9 mouse cellular contexts compared by ENCODE assay signal in genomic region chr4:137469081-137469844, GRCm38 (mm10). TPM values are rescaled to one million over a fixed set of nuclear protein-coding genes. Genes with fewer than 3 reads are reported as not detected.
DNase-seq lines count a peak whose midpoint lies in the region; ATAC-seq lines count a peak whose summit lies in the region.
"Had no signal": no experiment of that assay in that cellular context is flagged by ENCODE, and none has a peak within 500 bp of the region (broad histone marks: within the 10 kb centered on the region; RNA-seq: fewer than 3 reads in every experiment).

No protein-coding gene starts in this region.

- H3K4me3 ChIP-seq in heart, embryonic 15.5 days: peak overlapping the region; percentile 79
- H3K4me3 ChIP-seq in limb, embryonic 13.5 days: peak overlapping the region; percentile 80
- H3K4me3 ChIP-seq in neural tube, embryonic 14.5 days (ENCODE audit: low read depth, low read length): peak overlapping the region; percentile 50

- H3K27ac ChIP-seq in heart, embryonic 15.5 days: peak overlapping the region; percentile 91
- peak overlapping the region; percentile 85 for H3K27ac ChIP-seq in limb, embryonic 13.5 days
- H3K27ac ChIP-seq in neural tube, embryonic 14.5 days (ENCODE audit: low read depth, low read length): no peak overlapping the region

- peak overlapping the region; percentile 90 for H3K9ac ChIP-seq in heart, embryonic 15.5 days
- peak overlapping the region; percentile 89 for H3K9ac ChIP-seq in limb, embryonic 13.5 days
- H3K9ac ChIP-seq in neural tube, embryonic 14.5 days (replicated peaks; ENCODE audit: low read depth, low read length): peak overlapping the region; percentile 53

- 3% methylated on average over 20 of the region's 20 CpGs for WGBS in heart, embryonic 15.5 days
- 2% methylated on average over 20 of the region's 20 CpGs for WGBS in limb, embryonic 13.5 days
- WGBS in neural tube, embryonic 14.5 days: 5% methylated on average over 20 of the region's 20 CpGs

- H3K36me3 ChIP-seq in heart, embryonic 15.5 days: no peaks in the 10 kb centered on the region
- no peaks in the 10 kb centered on the region for H3K36me3 ChIP-seq in limb, embryonic 13.5 days
- no peaks in the 10 kb centered on the region for H3K36me3 ChIP-seq in neural tube, embryonic 14.5 days (ENCODE audit: control insufficient read depth, insufficient read depth, low read length)

- H3K27me3 ChIP-seq in heart, embryonic 15.5 days: no peaks in the 10 kb centered on the region
- H3K27me3 ChIP-seq in limb, embryonic 13.5 days: no peaks in the 10 kb centered on the region
- H3K27me3 ChIP-seq in neural tube, embryonic 14.5 days (ENCODE audit: control insufficient read depth, insufficient read depth, low read length): no peaks in the 10 kb centered on the region

- peak overlapping the region; percentile 89 for H3K4me2 ChIP-seq in heart, embryonic 15.5 days
- H3K4me2 ChIP-seq in limb, embryonic 13.5 days (replicated peaks): peak overlapping the region; percentile 85
- peak overlapping the region; percentile 89 for H3K4me2 ChIP-seq in neural tube, embryonic 14.5 days (ENCODE audit: low read depth, low read length)

- peaks cover 81% of the 10 kb centered on the region for H3K4me1 ChIP-seq in heart, embryonic 15.5 days (replicated peaks)
- peaks cover 68% of the 10 kb centered on the region for H3K4me1 ChIP-seq in limb, embryonic 13.5 days
- H3K4me1 ChIP-seq in neural tube, embryonic 14.5 days (ENCODE audit: control insufficient read depth, insufficient read depth, low read length): peaks cover 7% of the 10 kb centered on the region; the same call in 1 of the 2 replicates

- H3K9me3 ChIP-seq in heart, embryonic 15.5 days (replicated peaks): no peaks in the 10 kb centered on the region
- H3K9me3 ChIP-seq in limb, embryonic 13.5 days: no peaks in the 10 kb centered on the region
- no peaks in the 10 kb centered on the region for H3K9me3 ChIP-seq in neural tube, embryonic 14.5 days (ENCODE audit: control insufficient read depth, low read length)

- intact Hi-C loops in gastrocnemius, postnatal 14 days (cut with DNase I; ENCODE audit: low total_unique reads): no loop called here

- peak; percentile 62 to 78 for DNase-seq in cerebellum, postnatal 10 days
- DNase-seq in cerebellum, adult 8-10 months: no peak
- peak; percentile 65 for DNase-seq in NIH3T3 (ENCODE audit: low read depth)
- DNase-seq in gastrocnemius, postnatal 25 days: no peak
- no peak for DNase-seq in gastrocnemius, postnatal 14 days

- ATAC-seq in heart, embryonic 15.5 days (replicated peaks; ENCODE audit: insufficient number of reproducible peaks, insufficient read depth, low FRiP score, low read depth): no peak; the same call in none of the 2 replicates
- peak; percentile 25 for ATAC-seq in limb, embryonic 13.5 days (ENCODE audit: low FRiP score, low read depth)
- peak; percentile 30; the same call in 1 of the 2 replicates for ATAC-seq in neural tube, embryonic 14.5 days (ENCODE audit: low read depth)

RNA-seq across cellular contexts. Expression of gene Hspg2, which starts 0.7 kb away (rescaled TPM):
- 41.3 and 56.3 TPM in 2 replicates for polyA plus RNA-seq in heart, embryonic 15.5 days (2015; fragmentation: Nextera tagmentation; extraction: Ambion mirVana)
- polyA plus RNA-seq in limb, embryonic 13.5 days (2015; fragmentation: Nextera tagmentation; extraction: Ambion mirVana): 29.4 and 29.6 TPM in 2 replicates
- 2.7 and 10.8 TPM in 2 replicates for polyA plus RNA-seq in neural tube, embryonic 14.5 days (2014; fragmentation: Nextera tagmentation; extraction: Ambion mirVana)
- 100 to 1,000 TPM; 105 to 107 TPM for total RNA-seq in gastrocnemius, postnatal 25 days (2021)
- total RNA-seq in gastrocnemius, postnatal 14 days (2021): 100 to 1,000 TPM; 193 to 224 TPM

RNA-seq across cellular contexts. Expression of gene 1700013G24Rik, which starts 16.2 kb away (rescaled TPM):
- polyA plus RNA-seq in heart, embryonic 15.5 days (2015; fragmentation: Nextera tagmentation; extraction: Ambion mirVana): not detected in 2 replicates
- polyA plus RNA-seq in limb, embryonic 13.5 days (2015; fragmentation: Nextera tagmentation; extraction: Ambion mirVana): 0.18 TPM in 1 of 2 replicates, not detected in the other
- not detected in 2 replicates for polyA plus RNA-seq in neural tube, embryonic 14.5 days (2014; fragmentation: Nextera tagmentation; extraction: Ambion mirVana)
- total RNA-seq in gastrocnemius, postnatal 25 days (2021): not detected
- not detected for total RNA-seq in gastrocnemius, postnatal 14 days (2021)
- total RNA-seq: heart, postnatal 14 days had no signal

RNA-seq across cellular contexts. Expression of gene Cela3b, which starts 38.9 kb away (rescaled TPM):
- polyA plus RNA-seq in heart, embryonic 15.5 days (2015; fragmentation: Nextera tagmentation; extraction: Ambion mirVana): not detected in 2 replicates
- 0.15 TPM in 1 of 2 replicates, not detected in the other for polyA plus RNA-seq in limb, embryonic 13.5 days (2015; fragmentation: Nextera tagmentation; extraction: Ambion mirVana)
- not detected in 2 replicates for polyA plus RNA-seq in neural tube, embryonic 14.5 days (2014; fragmentation: Nextera tagmentation; extraction: Ambion mirVana)
- not detected for total RNA-seq in gastrocnemius, postnatal 25 days (2021)
- total RNA-seq in gastrocnemius, postnatal 14 days (2021): not detected
- total RNA-seq: heart, postnatal 14 days had no signal

RNA-seq across cellular contexts. Expression of gene Cela3a, which starts 59.7 kb away (rescaled TPM):
- not detected in 2 replicates for polyA plus RNA-seq in heart, embryonic 15.5 days (2015; fragmentation: Nextera tagmentation; extraction: Ambion mirVana)
- not detected in 2 replicates for polyA plus RNA-seq in limb, embryonic 13.5 days (2015; fragmentation: Nextera tagmentation; extraction: Ambion mirVana)
- not detected in 2 replicates for polyA plus RNA-seq in neural tube, embryonic 14.5 days (2014; fragmentation: Nextera tagmentation; extraction: Ambion mirVana)
- not detected for total RNA-seq in gastrocnemius, postnatal 25 days (2021)
- not detected for total RNA-seq in gastrocnemius, postnatal 14 days (2021)
- total RNA-seq: heart, postnatal 14 days had no signal

Comparison
In these comparisons a context has a peak if more than half of its experiments do, and no peak if none do; other contexts are left out.
1. DNase-seq: peak in cerebellum, postnatal 10 days (2 of 2) and NIH3T3 (single experiment); none in cerebellum, adult 8-10 months (single experiment), gastrocnemius, postnatal 25 days (single experiment) and gastrocnemius, postnatal 14 days (single experiment).
2. Peak in every context shown above with its lines, with median percentiles within 50 percentile points of each other: H3K4me2 ChIP-seq, H3K4me3 ChIP-seq and H3K9ac ChIP-seq.